Mouse (Mus musculus) E14TG2a.4 (cell line): ENCODE results near the gene Xrcc4.

Experiments used
- CTCF ChIP-seq: conservative IDR thresholded peaks from 2 replicates; pipeline ENCODE4 v1.5.1; 2014; ENCODE audit warnings: low read length
- NANOG ChIP-seq: IDR thresholded peaks from 2 replicates; pipeline ENCODE4 v1.6.1; 2014; ENCODE audit warnings: borderline replicate concordance, low read length, mixed read lengths

DNA sequence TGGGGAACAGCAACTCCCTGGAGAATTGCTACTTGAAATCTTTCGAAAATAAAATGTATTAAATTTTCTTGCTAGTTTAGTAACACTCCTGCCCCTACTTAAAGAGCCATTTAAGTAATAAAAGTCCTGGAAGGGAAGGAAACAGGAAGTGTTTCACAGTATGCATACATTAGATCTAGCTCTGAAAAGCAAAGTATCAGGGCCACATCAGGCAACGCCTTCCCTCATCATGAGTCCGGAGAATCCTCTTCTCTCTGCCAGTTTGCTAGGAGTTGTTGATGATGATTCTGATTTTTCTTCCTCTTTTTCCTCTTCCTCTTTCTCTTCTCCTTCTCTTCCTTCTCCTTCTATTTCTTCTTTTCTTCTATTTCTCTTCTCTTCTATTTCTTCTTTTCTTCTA lies 250.8 kb downstream of the Xrcc4 start:
- TF ChIP-seq CTCF (no peak), NANOG (no peak)
